Mouse (Mus musculus): ENCODE measurements around the gene Hs3st2. TPM values are rescaled to one million over a fixed set of nuclear protein-coding genes. Genes with fewer than 3 reads are reported as not detected.

Gene Hs3st2
- total RNA-seq, 1 experiment = not detected

DNA sequence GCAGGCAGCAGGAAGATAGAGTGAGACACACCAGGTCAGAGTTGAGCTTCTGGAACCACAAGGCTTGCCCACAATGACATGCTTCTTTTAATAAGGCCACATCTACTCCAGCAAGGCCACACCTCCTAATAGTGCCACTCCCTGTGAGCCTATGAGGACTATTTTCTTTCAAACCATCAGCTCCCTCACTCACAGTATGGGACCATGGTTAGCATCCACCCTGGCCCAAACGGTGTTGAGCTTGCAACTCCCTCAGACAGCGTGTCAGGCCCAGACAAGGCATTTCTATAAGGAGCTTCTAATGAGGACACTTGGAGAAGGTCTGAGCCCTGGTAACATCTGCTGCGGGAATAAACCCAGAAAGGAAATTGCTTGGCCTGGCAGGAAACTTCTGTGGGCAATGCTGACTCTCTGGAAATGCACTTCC is 125.5 kb downstream of the Hs3st2 start:
- no peaks in the 10 kb centered on the region for H3K4me1 ChIP-seq (ENCODE audit: control insufficient read depth in 2 of 2, insufficient read depth in 2 of 2, low read length in 2 of 2, poor library complexity in 1 of 2)
- H3K36me3 ChIP-seq (ENCODE audit: control insufficient read depth, insufficient read depth, low read length, poor library complexity, severe bottlenecking) = no peaks in the 10 kb centered on the region
- TF ChIP-seq ZNF384 (IDR thresholded peaks at IDR 0.05; ENCODE audit: low read depth, low read length) (no peak), ZC3H11A (IDR thresholded peaks at IDR 0.05; ENCODE audit: borderline replicate concordance, low read depth, low read length) (no peak), HCFC1 (IDR thresholded peaks at IDR 0.05; ENCODE audit: borderline replicate concordance, insufficient read depth, low read length) (no peak), MAFK (IDR thresholded peaks at IDR 0.05; ENCODE audit: insufficient read depth, low read depth, low read length) (no peak), CHD2 (IDR thresholded peaks at IDR 0.05; ENCODE audit: low read depth, low read length) (no peak)
- H3K27ac ChIP-seq (ENCODE audit: insufficient read depth, low read depth, low read length, poor library complexity, severe bottlenecking) = no peak overlapping the region
- no peak for DNase-seq (ENCODE audit: low read depth, low spot score)
- no peaks in the 10 kb centered on the region for H3K9me3 ChIP-seq (ENCODE audit: control insufficient read depth, insufficient read depth, low read depth, low read length)
- no peak overlapping the region for H3K9ac ChIP-seq (ENCODE audit: insufficient read depth, low read depth, low read length, poor library complexity, severe bottlenecking)
- H3K4me3 ChIP-seq (ENCODE audit: insufficient read depth in 1 of 2, low read depth in 1 of 2, low read length in 2 of 2, poor library complexity in 1 of 2, severe bottlenecking in 1 of 2) = no peak overlapping the region
- in situ Hi-C loops (cut with MboI; ENCODE audit: low sequenced_read_pairs in 2 of 2, unreplicated experiment in 2 of 2) = no loop called here

DNA sequence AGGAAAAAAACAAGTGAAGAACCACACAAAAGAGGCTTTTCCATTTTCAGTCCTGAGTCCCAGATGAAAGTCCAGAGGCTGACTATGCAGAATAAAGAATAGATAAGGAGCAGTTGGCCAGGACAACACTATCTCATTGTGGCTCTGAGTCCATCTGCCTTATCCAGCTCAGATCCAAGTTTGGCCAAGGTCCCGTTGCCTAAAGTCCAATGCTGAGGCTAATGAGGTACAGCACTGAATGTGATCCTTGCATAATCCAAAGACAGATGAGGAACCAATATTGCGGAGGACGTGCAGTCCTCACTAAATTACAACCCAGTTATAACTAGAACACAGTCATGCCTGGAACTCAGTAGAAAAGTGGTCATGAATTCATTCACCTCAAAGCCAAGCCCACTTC is 130.5 kb downstream of the Hs3st2 start:
- TF ChIP-seq CHD2 (IDR thresholded peaks at IDR 0.05; ENCODE audit: low read depth, low read length) = no peak
- TF ChIP-seq ZNF384 (IDR thresholded peaks at IDR 0.05; ENCODE audit: low read depth, low read length) = no peak
- TF ChIP-seq MAFK (IDR thresholded peaks at IDR 0.05; ENCODE audit: insufficient read depth, low read depth, low read length) = no peak
- TF ChIP-seq ZC3H11A (IDR thresholded peaks at IDR 0.05; ENCODE audit: borderline replicate concordance, low read depth, low read length) = no peak
- no peak for TF ChIP-seq HCFC1 (IDR thresholded peaks at IDR 0.05; ENCODE audit: borderline replicate concordance, insufficient read depth, low read length)
- no peak for DNase-seq (ENCODE audit: low read depth, low spot score)
- Histone ChIP-seq H3K9ac (ENCODE audit: insufficient read depth, low read depth, low read length, poor library complexity, severe bottlenecking) (no peak overlapping the region), H3K9me3 (ENCODE audit: control insufficient read depth, insufficient read depth, low read depth, low read length) (no peaks in the 10 kb centered on the region), H3K4me1 (ENCODE audit: control insufficient read depth in 2 of 2, insufficient read depth in 2 of 2, low read length in 2 of 2, poor library complexity in 1 of 2) (no peaks in the 10 kb centered on the region), H3K27ac (ENCODE audit: insufficient read depth, low read depth, low read length, poor library complexity, severe bottlenecking) (no peak overlapping the region), H3K4me3 (ENCODE audit: insufficient read depth in 1 of 2, low read depth in 1 of 2, low read length in 2 of 2, poor library complexity in 1 of 2, severe bottlenecking in 1 of 2) (no peak overlapping the region), H3K36me3 (ENCODE audit: control insufficient read depth, insufficient read depth, low read length, poor library complexity, severe bottlenecking) (no peaks in the 10 kb centered on the region)
- in situ Hi-C loops (cut with MboI; ENCODE audit: low sequenced_read_pairs in 2 of 2, unreplicated experiment in 2 of 2) = no loop called here

DNA sequence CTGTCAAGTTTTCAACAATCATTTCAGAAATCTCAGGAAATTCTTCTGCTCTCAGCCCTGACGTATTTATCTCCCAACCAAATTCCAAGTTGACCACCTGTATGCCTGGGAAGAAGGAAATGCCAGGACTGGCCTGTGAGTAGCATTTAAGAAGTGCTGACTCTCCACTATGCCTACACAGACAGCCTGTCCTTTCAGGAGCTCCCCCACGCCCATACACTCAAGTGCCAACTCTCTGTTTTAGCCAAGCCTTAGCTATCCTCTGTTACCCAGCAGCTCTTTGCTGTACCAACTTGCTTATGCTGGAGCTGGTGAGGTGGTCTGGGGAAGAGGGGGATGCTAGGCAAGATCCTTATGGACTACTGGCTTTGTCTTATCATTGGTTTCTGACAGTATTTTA is 137.4 kb downstream of the Hs3st2 start:
- no peak for DNase-seq (ENCODE audit: low read depth, low spot score)
- H3K4me1 ChIP-seq (ENCODE audit: control insufficient read depth in 2 of 2, insufficient read depth in 2 of 2, low read length in 2 of 2, poor library complexity in 1 of 2) = no peaks in the 10 kb centered on the region
- H3K9me3 ChIP-seq (ENCODE audit: control insufficient read depth, insufficient read depth, low read depth, low read length) = no peaks in the 10 kb centered on the region
- H3K27ac ChIP-seq (ENCODE audit: insufficient read depth, low read depth, low read length, poor library complexity, severe bottlenecking) = no peak overlapping the region
- no peak overlapping the region for H3K4me3 ChIP-seq (ENCODE audit: insufficient read depth in 1 of 2, low read depth in 1 of 2, low read length in 2 of 2, poor library complexity in 1 of 2, severe bottlenecking in 1 of 2)
- no peak for TF ChIP-seq HCFC1 (IDR thresholded peaks at IDR 0.05; ENCODE audit: borderline replicate concordance, insufficient read depth, low read length)
- no peak for TF ChIP-seq ZNF384 (IDR thresholded peaks at IDR 0.05; ENCODE audit: low read depth, low read length)
- TF ChIP-seq CHD2 (IDR thresholded peaks at IDR 0.05; ENCODE audit: low read depth, low read length) = no peak
- no peak for TF ChIP-seq ZC3H11A (IDR thresholded peaks at IDR 0.05; ENCODE audit: borderline replicate concordance, low read depth, low read length)
- no peak for TF ChIP-seq MAFK (IDR thresholded peaks at IDR 0.05; ENCODE audit: insufficient read depth, low read depth, low read length)
- no peak overlapping the region for H3K9ac ChIP-seq (ENCODE audit: insufficient read depth, low read depth, low read length, poor library complexity, severe bottlenecking)
- in situ Hi-C loops (cut with MboI; ENCODE audit: low sequenced_read_pairs in 2 of 2, unreplicated experiment in 2 of 2) = no loop called here
- H3K36me3 ChIP-seq (ENCODE audit: control insufficient read depth, insufficient read depth, low read length, poor library complexity, severe bottlenecking) = no peaks in the 10 kb centered on the region

DNA sequence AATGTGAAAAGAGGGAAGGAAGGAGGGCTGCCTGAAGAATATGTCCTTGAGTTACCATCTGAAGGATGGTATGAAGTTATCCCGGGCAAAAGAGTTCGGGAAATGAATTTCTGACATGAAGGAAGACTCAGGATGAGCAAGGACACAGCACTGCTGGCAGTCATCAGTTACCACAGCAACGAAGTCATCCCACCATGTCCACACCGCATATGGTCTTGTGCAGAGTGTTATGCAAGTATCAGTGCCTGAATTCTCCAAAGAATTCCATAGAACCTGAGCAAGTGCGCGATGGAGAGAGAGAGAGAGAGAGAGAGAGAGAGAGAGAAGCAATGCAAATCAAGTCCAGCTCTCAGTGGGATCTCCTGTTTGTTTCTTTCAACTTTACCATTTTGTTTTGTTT is 142.0 kb downstream of the Hs3st2 start:
- no peak for TF ChIP-seq ZNF384 (IDR thresholded peaks at IDR 0.05; ENCODE audit: low read depth, low read length)
- no peak for TF ChIP-seq ZC3H11A (IDR thresholded peaks at IDR 0.05; ENCODE audit: borderline replicate concordance, low read depth, low read length)
- no peak for TF ChIP-seq HCFC1 (IDR thresholded peaks at IDR 0.05; ENCODE audit: borderline replicate concordance, insufficient read depth, low read length)
- TF ChIP-seq CHD2 (IDR thresholded peaks at IDR 0.05; ENCODE audit: low read depth, low read length) = no peak
- no peak for TF ChIP-seq MAFK (IDR thresholded peaks at IDR 0.05; ENCODE audit: insufficient read depth, low read depth, low read length)

DNA sequence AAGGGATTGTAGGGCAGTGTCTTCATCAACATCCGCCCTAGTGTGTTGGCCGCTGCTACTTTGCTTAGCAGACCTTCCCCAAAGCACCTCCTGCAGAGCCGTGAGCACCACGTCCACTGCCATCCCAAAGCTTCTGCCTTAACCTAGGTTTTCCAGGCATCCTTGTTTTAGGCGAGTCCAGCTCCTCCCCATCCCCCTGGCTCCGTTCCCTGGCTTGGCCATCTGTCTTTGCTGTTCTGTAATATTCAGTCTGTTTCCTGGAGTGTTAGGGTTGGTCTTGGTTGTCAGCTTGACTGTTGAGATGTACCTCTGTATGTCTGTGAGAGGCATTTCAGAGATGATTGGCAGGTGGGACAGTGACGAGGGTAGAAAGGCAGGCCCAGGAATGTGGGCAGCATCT is 142.7 kb downstream of the Hs3st2 start:
- Histone ChIP-seq H3K4me1 (ENCODE audit: control insufficient read depth in 2 of 2, insufficient read depth in 2 of 2, low read length in 2 of 2, poor library complexity in 1 of 2) (no peaks in the 10 kb centered on the region), H3K36me3 (ENCODE audit: control insufficient read depth, insufficient read depth, low read length, poor library complexity, severe bottlenecking) (no peaks in the 10 kb centered on the region), H3K9me3 (ENCODE audit: control insufficient read depth, insufficient read depth, low read depth, low read length) (no peaks in the 10 kb centered on the region), H3K9ac (ENCODE audit: insufficient read depth, low read depth, low read length, poor library complexity, severe bottlenecking) (no peak overlapping the region), H3K27ac (ENCODE audit: insufficient read depth, low read depth, low read length, poor library complexity, severe bottlenecking) (no peak overlapping the region), H3K4me3 (ENCODE audit: insufficient read depth in 1 of 2, low read depth in 1 of 2, low read length in 2 of 2, poor library complexity in 1 of 2, severe bottlenecking in 1 of 2) (no peak overlapping the region)
- in situ Hi-C loops (cut with MboI; ENCODE audit: low sequenced_read_pairs in 2 of 2, unreplicated experiment in 2 of 2) = no loop called here
- no peak for TF ChIP-seq MAFK (IDR thresholded peaks at IDR 0.05; ENCODE audit: insufficient read depth, low read depth, low read length)
- TF ChIP-seq ZNF384 (IDR thresholded peaks at IDR 0.05; ENCODE audit: low read depth, low read length) = no peak
- no peak for TF ChIP-seq CHD2 (IDR thresholded peaks at IDR 0.05; ENCODE audit: low read depth, low read length)
- TF ChIP-seq HCFC1 (IDR thresholded peaks at IDR 0.05; ENCODE audit: borderline replicate concordance, insufficient read depth, low read length) = no peak
- TF ChIP-seq ZC3H11A (IDR thresholded peaks at IDR 0.05; ENCODE audit: borderline replicate concordance, low read depth, low read length) = no peak
- DNase-seq (ENCODE audit: low read depth, low spot score) = no peak

More for the DNA sequence above, 142.0 kb downstream of the Hs3st2 start:
- H3K4me3 ChIP-seq (ENCODE audit: insufficient read depth in 1 of 2, low read depth in 1 of 2, low read length in 2 of 2, poor library complexity in 1 of 2, severe bottlenecking in 1 of 2) = no peak overlapping the region
- H3K27ac ChIP-seq (ENCODE audit: insufficient read depth, low read depth, low read length, poor library complexity, severe bottlenecking) = no peak overlapping the region
- no peaks in the 10 kb centered on the region for H3K9me3 ChIP-seq (ENCODE audit: control insufficient read depth, insufficient read depth, low read depth, low read length)
- no peak for DNase-seq (ENCODE audit: low read depth, low spot score)
- no peaks in the 10 kb centered on the region for H3K4me1 ChIP-seq (ENCODE audit: control insufficient read depth in 2 of 2, insufficient read depth in 2 of 2, low read length in 2 of 2, poor library complexity in 1 of 2)
- H3K36me3 ChIP-seq (ENCODE audit: control insufficient read depth, insufficient read depth, low read length, poor library complexity, severe bottlenecking) = no peaks in the 10 kb centered on the region
- in situ Hi-C loops (cut with MboI; ENCODE audit: low sequenced_read_pairs in 2 of 2, unreplicated experiment in 2 of 2) = no loop called here
- no peak overlapping the region for H3K9ac ChIP-seq (ENCODE audit: insufficient read depth, low read depth, low read length, poor library complexity, severe bottlenecking)
